Mouse (Mus musculus): ENCODE measurements around the gene Esrrg. TPM values are rescaled to one million over a fixed set of nuclear protein-coding genes. Genes with fewer than 3 reads are reported as not detected.

Esrrg gene
- polyA plus RNA-seq, 1 experiment from 2014 or later: 2.2 TPM

- no peak for DNase-seq (ENCODE audit: low spot score)
- Histone ChIP-seq H3K4me1 (ENCODE audit: control insufficient read depth, insufficient read depth, low read length) (no peaks in the 10 kb centered on the region; the same call in 1 of the 2 replicates), H3K4me2 (ENCODE audit: low read depth, low read length) (no peak overlapping the region), H3K27me3 (ENCODE audit: control insufficient read depth, insufficient read depth, low read length) (no peaks in the 10 kb centered on the region), H3K4me3 (ENCODE audit: low read depth, low read length) (no peak overlapping the region), H3K27ac (replicated peaks; ENCODE audit: low read depth, low read length) (no peak overlapping the region), H3K9ac (replicated peaks; ENCODE audit: low read length) (no peak overlapping the region), H3K9me3 (replicated peaks; ENCODE audit: control insufficient read depth, low read length) (no peaks in the 10 kb centered on the region), H3K36me3 (replicated peaks; ENCODE audit: control insufficient read depth, insufficient read depth, low read depth, low read length) (no peaks in the 10 kb centered on the region)
- WGBS: 55% methylated on average over 5 of the region's 5 CpGs
- ATAC-seq (replicated peaks; ENCODE audit: insufficient number of reproducible peaks, low FRiP score, low TSS enrichment, low read depth): no peak
Measured at GRCm38 (mm10) chr1:187672446-187672845, 63.9 kb downstream of the Esrrg start.

DNA sequence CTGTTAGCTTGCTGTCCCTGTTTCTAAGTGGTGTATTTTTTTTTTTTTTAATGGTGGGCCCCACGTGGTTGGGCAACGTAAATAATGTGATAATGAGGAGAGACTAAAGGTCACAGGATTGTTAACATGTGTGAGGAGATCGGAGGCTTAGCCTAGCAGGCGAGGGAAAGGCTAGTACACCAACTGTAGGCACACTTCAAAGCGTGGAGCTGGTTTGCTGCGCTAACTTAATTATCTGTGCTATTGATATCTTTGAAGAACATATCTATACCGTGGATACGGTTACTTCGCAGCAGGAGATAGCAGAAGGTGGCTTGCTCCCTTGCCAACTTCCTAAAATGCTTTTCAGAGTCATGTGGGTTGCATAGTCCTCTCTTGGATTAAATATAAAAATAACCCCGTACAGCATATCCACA is 66.2 kb downstream of the Esrrg start:
- Histone ChIP-seq H3K4me1 (ENCODE audit: control insufficient read depth, insufficient read depth, low read length) (no peaks in the 10 kb centered on the region; the same call in 1 of the 2 replicates), H3K36me3 (replicated peaks; ENCODE audit: control insufficient read depth, insufficient read depth, low read depth, low read length) (no peaks in the 10 kb centered on the region), H3K4me3 (ENCODE audit: low read depth, low read length) (no peak overlapping the region), H3K9ac (replicated peaks; ENCODE audit: low read length) (no peak overlapping the region), H3K27ac (replicated peaks; ENCODE audit: low read depth, low read length) (no peak overlapping the region), H3K4me2 (ENCODE audit: low read depth, low read length) (no peak overlapping the region), H3K27me3 (ENCODE audit: control insufficient read depth, insufficient read depth, low read length) (no peaks in the 10 kb centered on the region), H3K9me3 (replicated peaks; ENCODE audit: control insufficient read depth, low read length) (no peaks in the 10 kb centered on the region)
- 26% methylated on average over 10 of the region's 10 CpGs for WGBS
- peak; percentile 79 for DNase-seq (ENCODE audit: low spot score)
- ATAC-seq (replicated peaks; ENCODE audit: insufficient number of reproducible peaks, low FRiP score, low TSS enrichment, low read depth): no peak

DNA sequence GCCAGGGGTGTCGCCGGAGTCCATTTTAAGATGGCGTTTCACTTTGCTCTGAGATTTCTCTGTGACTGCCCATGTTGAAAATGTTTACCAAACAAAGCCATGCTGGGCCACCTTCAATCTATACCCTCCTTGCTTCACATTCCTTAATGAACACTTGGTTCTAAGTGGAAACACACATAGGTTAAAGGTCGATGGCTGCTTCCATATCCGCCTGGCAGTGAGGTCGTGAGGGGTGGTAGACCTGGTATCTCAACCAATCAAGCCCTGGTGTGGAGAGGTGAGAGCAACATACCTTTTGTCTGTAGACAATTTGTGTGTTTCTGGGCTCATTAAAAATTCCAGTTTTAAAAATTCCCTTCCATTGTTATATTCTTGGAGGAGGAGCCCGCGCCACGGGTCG is 68.0 kb downstream of the Esrrg start:
- DNase-seq (ENCODE audit: low spot score) (peak; percentile 29), ATAC-seq (replicated peaks; ENCODE audit: insufficient number of reproducible peaks, low FRiP score, low TSS enrichment, low read depth) (no peak)
- Histone ChIP-seq H3K27ac (replicated peaks; ENCODE audit: low read depth, low read length) (no peak overlapping the region), H3K9me3 (replicated peaks; ENCODE audit: control insufficient read depth, low read length) (no peaks in the 10 kb centered on the region), H3K27me3 (ENCODE audit: control insufficient read depth, insufficient read depth, low read length) (no peaks in the 10 kb centered on the region), H3K4me3 (ENCODE audit: low read depth, low read length) (no peak overlapping the region), H3K9ac (replicated peaks; ENCODE audit: low read length) (no peak overlapping the region), H3K4me2 (ENCODE audit: low read depth, low read length) (no peak overlapping the region), H3K4me1 (ENCODE audit: control insufficient read depth, insufficient read depth, low read length) (no peaks in the 10 kb centered on the region; the same call in 1 of the 2 replicates), H3K36me3 (replicated peaks; ENCODE audit: control insufficient read depth, insufficient read depth, low read depth, low read length) (no peaks in the 10 kb centered on the region)
- 47% methylated on average over 10 of the region's 10 CpGs for WGBS

DNA sequence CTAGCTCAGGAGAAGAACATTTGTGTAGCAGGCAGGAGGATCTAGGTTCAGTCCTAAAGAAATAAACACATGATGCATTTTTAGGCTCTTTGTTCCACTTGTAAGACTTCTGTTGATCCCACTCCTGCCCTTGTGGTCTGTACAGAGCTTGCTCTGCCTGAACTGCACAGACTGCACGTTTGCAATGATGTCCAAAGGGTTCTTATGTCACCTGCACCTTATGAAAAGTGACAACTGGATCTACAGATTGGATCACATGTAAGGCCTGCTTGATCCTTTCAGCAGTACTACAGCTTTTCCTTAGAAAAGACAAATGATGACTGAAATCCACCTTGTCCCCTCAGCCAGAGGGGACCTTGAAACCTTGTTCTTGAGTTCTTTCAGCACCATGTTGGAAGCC is 70.7 kb downstream of the Esrrg start:
- no peak for DNase-seq (ENCODE audit: low spot score)
- no peaks in the 10 kb centered on the region for H3K9me3 ChIP-seq (replicated peaks; ENCODE audit: control insufficient read depth, low read length)
- no peaks in the 10 kb centered on the region for H3K36me3 ChIP-seq (replicated peaks; ENCODE audit: control insufficient read depth, insufficient read depth, low read depth, low read length)
- WGBS: 67% methylated on average over 1 of the region's 1 CpGs
- no peak overlapping the region for H3K27ac ChIP-seq (replicated peaks; ENCODE audit: low read depth, low read length)
- no peak overlapping the region for H3K4me2 ChIP-seq (ENCODE audit: low read depth, low read length)
- no peak overlapping the region for H3K9ac ChIP-seq (replicated peaks; ENCODE audit: low read length)
- no peaks in the 10 kb centered on the region for H3K27me3 ChIP-seq (ENCODE audit: control insufficient read depth, insufficient read depth, low read length)
- ATAC-seq (replicated peaks; ENCODE audit: insufficient number of reproducible peaks, low FRiP score, low TSS enrichment, low read depth): no peak
- no peaks in the 10 kb centered on the region; the same call in 1 of the 2 replicates for H3K4me1 ChIP-seq (ENCODE audit: control insufficient read depth, insufficient read depth, low read length)
- H3K4me3 ChIP-seq (ENCODE audit: low read depth, low read length): no peak overlapping the region

GRCm38 (mm10) chr1:187684519-187684918 is 75.9 kb downstream of the Esrrg start:
- H3K27ac ChIP-seq (replicated peaks; ENCODE audit: low read depth, low read length): no peak overlapping the region
- no peaks in the 10 kb centered on the region for H3K27me3 ChIP-seq (ENCODE audit: control insufficient read depth, insufficient read depth, low read length)
- WGBS: 80% methylated on average over 4 of the region's 4 CpGs
- H3K9ac ChIP-seq (replicated peaks; ENCODE audit: low read length): no peak overlapping the region
- no peak overlapping the region for H3K4me3 ChIP-seq (ENCODE audit: low read depth, low read length)
- H3K9me3 ChIP-seq (replicated peaks; ENCODE audit: control insufficient read depth, low read length): no peaks in the 10 kb centered on the region
- no peak overlapping the region for H3K4me2 ChIP-seq (ENCODE audit: low read depth, low read length)
- H3K4me1 ChIP-seq (ENCODE audit: control insufficient read depth, insufficient read depth, low read length): no peaks in the 10 kb centered on the region
- no peak for ATAC-seq (replicated peaks; ENCODE audit: insufficient number of reproducible peaks, low FRiP score, low TSS enrichment, low read depth)
- no peaks in the 10 kb centered on the region for H3K36me3 ChIP-seq (replicated peaks; ENCODE audit: control insufficient read depth, insufficient read depth, low read depth, low read length)
- no peak for DNase-seq (ENCODE audit: low spot score)

GRCm38 (mm10) chr1:187691846-187692525 is 83.4 kb downstream of the Esrrg start:
- DNase-seq (ENCODE audit: low spot score) (no peak), ATAC-seq (replicated peaks; ENCODE audit: insufficient number of reproducible peaks, low FRiP score, low TSS enrichment, low read depth) (no peak)
- Histone ChIP-seq H3K27me3 (ENCODE audit: control insufficient read depth, insufficient read depth, low read length) (no peaks in the 10 kb centered on the region), H3K9ac (replicated peaks; ENCODE audit: low read length) (no peak overlapping the region), H3K27ac (replicated peaks; ENCODE audit: low read depth, low read length) (no peak overlapping the region), H3K36me3 (replicated peaks; ENCODE audit: control insufficient read depth, insufficient read depth, low read depth, low read length) (no peaks in the 10 kb centered on the region), H3K4me1 (ENCODE audit: control insufficient read depth, insufficient read depth, low read length) (no peaks in the 10 kb centered on the region), H3K4me3 (ENCODE audit: low read depth, low read length) (no peak overlapping the region), H3K4me2 (ENCODE audit: low read depth, low read length) (no peak overlapping the region), H3K9me3 (replicated peaks; ENCODE audit: control insufficient read depth, low read length) (no peaks in the 10 kb centered on the region)
- WGBS: 87% methylated on average over 11 of the region's 11 CpGs

DNA sequence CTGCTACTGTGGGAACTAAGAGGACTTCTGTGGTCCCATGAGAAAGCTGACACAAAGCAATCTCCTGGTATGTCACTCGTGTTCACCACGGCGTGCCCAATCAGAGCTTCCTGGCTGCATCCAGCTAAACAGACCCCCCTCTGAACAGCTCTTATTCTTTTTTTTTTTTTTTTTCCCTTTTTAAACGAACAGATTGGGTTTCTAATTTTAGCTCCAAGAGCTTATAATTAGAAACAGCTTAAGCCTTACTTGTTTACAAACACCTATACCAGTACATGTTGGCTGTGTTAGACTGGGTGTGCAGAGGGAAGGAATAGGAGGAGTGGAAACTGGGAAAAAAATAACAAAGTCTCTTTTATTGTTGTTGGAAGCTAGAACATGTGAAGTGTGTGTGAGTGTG is 86.3 kb downstream of the Esrrg start:
- 39% methylated on average over 4 of the region's 4 CpGs for WGBS
- Histone ChIP-seq H3K4me1 (ENCODE audit: control insufficient read depth, insufficient read depth, low read length) (no peaks in the 10 kb centered on the region), H3K4me3 (ENCODE audit: low read depth, low read length) (no peak overlapping the region), H3K27me3 (ENCODE audit: control insufficient read depth, insufficient read depth, low read length) (no peaks in the 10 kb centered on the region), H3K36me3 (replicated peaks; ENCODE audit: control insufficient read depth, insufficient read depth, low read depth, low read length) (no peaks in the 10 kb centered on the region), H3K9ac (replicated peaks; ENCODE audit: low read length) (no peak overlapping the region), H3K9me3 (replicated peaks; ENCODE audit: control insufficient read depth, low read length) (no peaks in the 10 kb centered on the region), H3K4me2 (ENCODE audit: low read depth, low read length) (no peak overlapping the region), H3K27ac (replicated peaks; ENCODE audit: low read depth, low read length) (no peak overlapping the region)
- ATAC-seq (replicated peaks; ENCODE audit: insufficient number of reproducible peaks, low FRiP score, low TSS enrichment, low read depth) (no peak), DNase-seq (ENCODE audit: low spot score) (no peak)

DNA sequence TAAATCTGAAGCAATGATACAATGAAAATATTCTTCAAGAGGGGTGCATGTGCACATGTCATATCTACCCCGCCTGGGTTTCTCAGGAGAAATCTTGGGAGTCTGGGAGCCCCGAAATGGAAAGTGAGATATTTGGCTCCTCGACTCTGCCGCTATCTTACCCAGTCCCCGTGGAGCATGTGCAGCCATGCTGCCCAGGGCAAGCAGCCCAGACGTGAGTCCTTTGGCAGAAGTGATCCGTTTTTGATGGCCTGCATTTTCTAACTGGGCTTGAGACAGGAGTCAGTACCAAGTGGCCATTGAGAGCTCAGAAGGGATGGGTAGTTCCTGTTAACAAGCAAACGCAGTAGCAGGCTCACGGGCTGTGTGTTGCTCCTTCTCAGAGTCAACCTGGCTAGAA is 89.6 kb downstream of the Esrrg start:
- H3K4me1 ChIP-seq (ENCODE audit: control insufficient read depth, insufficient read depth, low read length): no peaks in the 10 kb centered on the region
- ATAC-seq (replicated peaks; ENCODE audit: insufficient number of reproducible peaks, low FRiP score, low TSS enrichment, low read depth): no peak
- no peaks in the 10 kb centered on the region for H3K9me3 ChIP-seq (replicated peaks; ENCODE audit: control insufficient read depth, low read length)
- 92% methylated on average over 9 of the region's 9 CpGs for WGBS
- H3K27me3 ChIP-seq (ENCODE audit: control insufficient read depth, insufficient read depth, low read length): no peaks in the 10 kb centered on the region
- no peaks in the 10 kb centered on the region for H3K36me3 ChIP-seq (replicated peaks; ENCODE audit: control insufficient read depth, insufficient read depth, low read depth, low read length)
- DNase-seq (ENCODE audit: low spot score): no peak
- H3K4me2 ChIP-seq (ENCODE audit: low read depth, low read length): no peak overlapping the region
- no peak overlapping the region for H3K27ac ChIP-seq (replicated peaks; ENCODE audit: low read depth, low read length)
- no peak overlapping the region for H3K9ac ChIP-seq (replicated peaks; ENCODE audit: low read length)
- no peak overlapping the region for H3K4me3 ChIP-seq (ENCODE audit: low read depth, low read length)
